In the genomic region with DNA sequence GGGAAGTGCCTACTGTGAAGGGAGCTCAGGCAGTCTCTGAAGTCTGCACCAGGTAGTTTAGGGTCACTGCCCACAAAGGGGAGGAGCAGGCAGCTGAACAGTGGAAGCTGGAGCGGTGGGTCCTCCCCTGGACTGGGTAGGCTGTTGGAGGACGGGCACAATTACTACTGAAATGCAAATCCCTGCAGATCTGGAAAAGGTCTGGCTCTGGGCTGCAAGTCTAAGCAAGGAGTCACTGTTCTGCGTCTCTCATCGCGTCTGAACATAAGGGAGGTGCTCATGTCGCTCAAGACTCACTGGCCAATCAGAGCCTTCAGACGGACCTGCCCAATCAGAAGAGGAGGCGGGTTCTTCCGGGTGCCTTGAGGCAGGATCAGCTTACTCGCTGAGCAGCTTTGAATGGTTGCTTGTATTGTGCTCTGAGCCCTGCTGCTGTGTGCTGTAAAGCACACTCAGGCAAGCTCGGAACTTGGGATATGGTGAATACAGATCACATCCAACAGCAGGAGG, we compare ENCODE assay signal across 8 mouse cellular contexts. TPM values are rescaled to one million over a fixed set of nuclear protein-coding genes. Genes with fewer than 3 reads are reported as not detected.
DNase-seq lines count a peak whose midpoint lies in the region; ATAC-seq lines count a peak whose summit lies in the region.

No protein-coding gene starts in this region.

- peak; percentile 94 for DNase-seq in embryo, embryonic 10 days (ENCODE audit: low spot score)
- DNase-seq in gastrocnemius, postnatal 10 days: peak; percentile 38
- DNase-seq in induced T-regulatory cell, adult 2 months (ENCODE audit: low read depth): peak; percentile 87
- peak; percentile 11 to 44 for DNase-seq in left cerebral cortex, adult 8-10 months (ENCODE audit: low spot score in 2 of 2)
- DNase-seq in right cerebral cortex, postnatal 10 days (ENCODE audit: low spot score in 2 of 2): peak; percentile 92 to 97
- DNase-seq in urinary bladder, postnatal 14 days (ENCODE audit: low spot score): peak; percentile 79

- ATAC-seq in activated CD4-positive, CD25-positive, alpha-beta regulatory T cell, adult 4 months: peak; percentile 99

- peaks cover 25% of the 10 kb centered on the region for H3K9me3 ChIP-seq in megakaryocyte, embryonic 14.5 days

- H3K27me3 ChIP-seq in megakaryocyte, embryonic 14.5 days (replicated peaks): no peaks in the 10 kb centered on the region

- peak overlapping the region; percentile 90 for H3K4me3 ChIP-seq in megakaryocyte, embryonic 14.5 days (replicated peaks)

- H3K36me3 ChIP-seq in megakaryocyte, embryonic 14.5 days (replicated peaks; ENCODE audit: low read length): peaks cover 20% of the 10 kb centered on the region

- H3K4me1 ChIP-seq in megakaryocyte, embryonic 14.5 days: peaks cover 5% of the 10 kb centered on the region

RNA-seq across cellular contexts. Expression of a gene that starts 17.8 kb away (rescaled TPM):
- polyA plus RNA-seq in activated CD4-positive, CD25-positive, alpha-beta regulatory T cell, adult 4 months (2017; shearing (Covaris generic)): not detected
- total RNA-seq in gastrocnemius, postnatal 10 days (2021): not detected
- not detected for total RNA-seq in left cerebral cortex, adult 8-10 months (2022)
- not detected in 2 replicates for polyA plus RNA-seq in megakaryocyte, embryonic 14.5 days (2012; ENCODE audit: insufficient read depth, low replicate concordance)

Comparison
In these comparisons a context has a peak if more than half of its experiments do, and no peak if none do; other contexts are left out.
1. Peak in every context shown above with its lines: DNase-seq, ATAC-seq and H3K4me3 ChIP-seq.
2. DNase-seq: peak in every context shown above with its lines; median percentile 94 in right cerebral cortex, postnatal 10 days; 94 in embryo, embryonic 10 days; 87 in induced T-regulatory cell, adult 2 months; 79 in urinary bladder, postnatal 14 days; 38 in gastrocnemius, postnatal 10 days; 28 in left cerebral cortex, adult 8-10 months.